Mouse (Mus musculus) cortical plate, adult 2 months (tissue): ENCODE results near the gene Ccdc162.

ENCODE experiments used
- CTCF ChIP-seq: fragments of 200-500 bp; IDR thresholded peaks from 2 replicates; pipeline ENCODE4 v1.5.1; 2011; ENCODE audit warnings: mild to moderate bottlenecking, control low read depth, low read length; ENCODE audit not compliant: insufficient read depth; ENCODE audit errors: extremely low read depth
- POLR2A ChIP-seq: fragments of 200-500 bp; IDR thresholded peaks from 2 replicates; pipeline ENCODE4 v1.6.1; 2011; ENCODE audit warnings: mild to moderate bottlenecking, low read length, control low read depth; ENCODE audit not compliant: insufficient read depth; ENCODE audit errors: extremely low read depth

GRCm38 (mm10) chr10:41758041-41758440 lies 41.6 kb upstream of the Ccdc162 start:
- TF ChIP-seq CTCF (no peak), POLR2A (no peak)
